Mouse (Mus musculus) B cell, adult 67 days (primary cell): Measurements from ENCODE around the gene Cnst. TPM values are rescaled to one million over a fixed set of nuclear protein-coding genes. Genes with fewer than 3 reads are reported as not detected.

ENCODE experiments used
- total RNA-seq, 2 experiments: library from RNA; stranded (reverse); gene quantifications; 4 replicates each; pipeline ENCODE4 v1.2.4; 2023

Cnst gene
- 10 to 100 TPM; 21.8 to 23.6 TPM for total RNA-seq

GRCm38 (mm10) chr1:179545768-179546550 is at the start of gene Cnst, which contains the start of gene Tfb2m:
Cnst (plus strand) TSS chr1:179546370.
Tfb2m (minus strand) TSS chr1:179546267.

GRCm38 (mm10) chr1:179517713-179518465 is 28.3 kb upstream of the Cnst start, which contains the start of gene Smyd3:
Smyd3 (minus strand) TSS chr1:179518041.

GRCm38 (mm10) chr1:179668013-179668805 is 122.0 kb downstream of the Cnst start, which contains the start of gene Sccpdh:
Sccpdh (plus strand) TSS chr1:179668210.

Other genes starting within 250 kb of the Cnst start
- 10 to 100 TPM; 39.4 to 42.6 TPM for gene Smyd3, start 28.3 kb upstream of the Cnst start, total RNA-seq
- 10 to 100 TPM; 28.7 to 33.3 TPM for gene Tfb2m, start 103 bp upstream of the Cnst start, total RNA-seq
- gene Sccpdh, start 121.8 kb downstream of the Cnst start, total RNA-seq, result 1 to 10 TPM; 6.3 to 6.4 TPM
- not detected for gene Kif28, start 198.9 kb downstream of the Cnst start, total RNA-seq